Mouse (Mus musculus): ENCODE data around the gene Mrpl54. TPM values are rescaled to one million over a fixed set of nuclear protein-coding genes. Genes with fewer than 3 reads are reported as not detected.

Gene Mrpl54
- polyA plus RNA-seq, 1 experiment = 61.1 TPM

DNA sequence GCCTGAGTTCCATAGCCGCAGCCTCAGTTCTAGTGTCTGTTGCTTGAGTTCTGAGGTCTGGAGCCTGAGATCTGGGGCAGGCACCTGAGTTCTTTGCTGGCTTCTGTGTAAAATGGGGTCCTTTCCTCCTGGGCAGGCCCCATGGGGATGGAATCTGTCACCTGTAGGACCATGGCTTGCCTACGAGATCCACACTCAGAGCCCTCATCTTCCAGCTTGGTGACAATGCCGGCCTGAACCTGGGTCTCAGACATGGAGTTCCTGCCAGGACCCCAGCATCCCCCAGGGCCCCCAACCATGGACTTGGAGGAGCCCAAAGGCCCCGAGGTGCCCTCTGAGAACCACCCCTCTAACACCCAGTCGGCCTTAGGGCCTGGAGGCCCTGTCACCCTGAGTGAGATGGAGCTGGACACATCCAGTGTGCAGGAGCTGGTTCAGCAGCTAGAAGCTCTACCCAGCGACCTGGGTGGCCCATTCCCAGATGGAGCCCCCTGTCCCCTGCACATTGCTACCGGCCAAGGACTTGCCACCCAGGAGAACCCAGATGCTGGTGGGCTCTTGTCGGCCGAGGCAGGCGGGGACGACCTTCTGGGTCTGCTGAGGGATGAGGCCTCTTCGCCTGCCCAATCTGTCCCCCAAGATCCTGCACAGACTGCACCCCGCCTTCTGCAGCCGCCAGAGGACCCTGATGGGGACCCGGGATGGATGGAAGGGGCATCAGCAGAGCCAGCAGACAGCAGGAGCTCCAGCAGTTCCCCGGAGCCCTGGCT, 2.1 kb upstream of the Mrpl54 start:
- TF ChIP-seq CTCF (IDR thresholded peaks at IDR 0.05; ENCODE audit: extremely low read depth, insufficient read depth, low read length) (no peak), POLR2A (IDR thresholded peaks at IDR 0.05; ENCODE audit: extremely low read depth, insufficient read depth, low read length) (no peak)
- no peaks in the 10 kb centered on the region for H3K4me1 ChIP-seq (ENCODE audit: control insufficient read depth, insufficient read depth, low read length)
- H3K4me3 ChIP-seq (ENCODE audit: insufficient read depth, low read length) = peak overlapping the region; percentile 49
- H3K27ac ChIP-seq (ENCODE audit: insufficient read depth, low read length) = no peak overlapping the region

GRCm38 (mm10) chr10:81268056-81268455, 1.3 kb upstream of the Mrpl54 start:
- Histone ChIP-seq H3K4me3 (ENCODE audit: insufficient read depth, low read length) (peak overlapping the region; percentile 49), H3K4me1 (ENCODE audit: control insufficient read depth, insufficient read depth, low read length) (no peaks in the 10 kb centered on the region), H3K27ac (ENCODE audit: insufficient read depth, low read length) (no peak overlapping the region)
- TF ChIP-seq CTCF (IDR thresholded peaks at IDR 0.05; ENCODE audit: extremely low read depth, insufficient read depth, low read length) (no peak), POLR2A (IDR thresholded peaks at IDR 0.05; ENCODE audit: extremely low read depth, insufficient read depth, low read length) (peak; percentile 86; the same call in 1 of the 2 replicates)

GRCm38 (mm10) chr10:81265540-81265939, 1.2 kb downstream of the Mrpl54 start:
- H3K4me3 ChIP-seq (ENCODE audit: insufficient read depth, low read length) = no peak overlapping the region
- no peak for TF ChIP-seq POLR2A (IDR thresholded peaks at IDR 0.05; ENCODE audit: extremely low read depth, insufficient read depth, low read length)
- H3K4me1 ChIP-seq (ENCODE audit: control insufficient read depth, insufficient read depth, low read length) = no peaks in the 10 kb centered on the region
- no peak overlapping the region for H3K27ac ChIP-seq (ENCODE audit: insufficient read depth, low read length)

- TF ChIP-seq CTCF (IDR thresholded peaks at IDR 0.05; ENCODE audit: extremely low read depth, insufficient read depth, low read length) (no peak), POLR2A (IDR thresholded peaks at IDR 0.05; ENCODE audit: extremely low read depth, insufficient read depth, low read length) (no peak)
- H3K4me3 ChIP-seq (ENCODE audit: insufficient read depth, low read length) = no peak overlapping the region
- no peak overlapping the region for H3K27ac ChIP-seq (ENCODE audit: insufficient read depth, low read length)
- peaks cover 6% of the 10 kb centered on the region for H3K4me1 ChIP-seq (ENCODE audit: control insufficient read depth, insufficient read depth, low read length)
Observed at GRCm38 (mm10) chr10:81261025-81261424, 5.7 kb downstream of the Mrpl54 start.

GRCm38 (mm10) chr10:81259225-81259884, 7.4 kb downstream of the Mrpl54 start:
- TF ChIP-seq POLR2A (IDR thresholded peaks at IDR 0.05; ENCODE audit: extremely low read depth, insufficient read depth, low read length) (no peak), CTCF (IDR thresholded peaks at IDR 0.05; ENCODE audit: extremely low read depth, insufficient read depth, low read length) (no peak)
- H3K4me3 ChIP-seq (ENCODE audit: insufficient read depth, low read length) = peak overlapping the region; percentile 8
- H3K27ac ChIP-seq (ENCODE audit: insufficient read depth, low read length) = peak overlapping the region; percentile 72
- peaks cover 6% of the 10 kb centered on the region for H3K4me1 ChIP-seq (ENCODE audit: control insufficient read depth, insufficient read depth, low read length)

DNA sequence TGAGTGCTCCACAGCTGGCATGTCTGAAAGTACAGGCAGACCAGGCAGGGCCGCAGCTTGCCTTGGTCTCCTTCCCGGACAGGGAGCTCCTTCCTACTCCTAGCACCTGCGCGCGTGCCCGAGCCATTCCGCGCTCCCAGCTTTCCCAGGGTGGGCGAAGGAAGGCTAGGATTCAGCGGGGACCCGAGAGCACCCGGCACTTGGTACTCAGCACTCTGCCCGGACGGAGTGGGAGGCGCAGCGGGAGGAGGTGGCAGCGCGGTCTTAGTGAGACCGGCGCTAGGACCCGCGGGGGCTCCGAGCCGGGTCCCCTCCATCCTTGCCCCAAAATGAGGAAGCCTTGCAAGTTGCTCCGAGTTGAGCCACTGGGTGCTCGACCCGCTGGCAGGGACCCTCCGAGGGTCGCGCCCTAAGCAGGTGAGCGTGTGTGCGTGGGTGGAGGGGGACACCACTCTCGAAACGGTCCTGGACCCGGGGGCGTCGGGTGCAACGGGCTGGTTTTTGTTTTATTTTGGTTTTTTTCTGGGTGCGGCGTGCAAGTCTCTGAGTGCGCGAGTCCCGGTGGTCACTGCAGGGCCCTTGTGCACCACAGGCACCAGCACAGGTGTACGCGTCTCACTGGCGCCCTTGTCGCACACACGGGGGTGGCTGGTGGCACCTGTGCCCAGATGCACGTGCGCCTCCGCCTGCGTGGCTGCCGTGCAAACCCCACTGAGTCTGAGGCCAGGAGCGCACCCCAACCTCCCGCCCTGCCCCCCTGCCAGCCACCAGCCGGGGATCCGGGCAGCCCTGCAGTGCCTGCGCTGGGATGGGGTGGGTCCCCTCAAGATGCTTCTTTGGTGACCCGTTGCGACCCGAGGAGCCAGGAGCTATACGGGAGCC, 9.3 kb downstream of the Mrpl54 start:
- H3K4me1 ChIP-seq (ENCODE audit: control insufficient read depth, insufficient read depth, low read length) = peaks cover 6% of the 10 kb centered on the region
- peak overlapping the region; percentile 92 for H3K27ac ChIP-seq (ENCODE audit: insufficient read depth, low read length)
- H3K4me3 ChIP-seq (ENCODE audit: insufficient read depth, low read length) = peak overlapping the region; percentile 86
- TF ChIP-seq CTCF (IDR thresholded peaks at IDR 0.05; ENCODE audit: extremely low read depth, insufficient read depth, low read length) = no peak
- TF ChIP-seq POLR2A (IDR thresholded peaks at IDR 0.05; ENCODE audit: extremely low read depth, insufficient read depth, low read length) = 0 out of 2 replicates have a peak, but pooled peaks have one; percentile 10

- Histone ChIP-seq H3K4me1 (ENCODE audit: control insufficient read depth, insufficient read depth, low read length) (peaks cover 6% of the 10 kb centered on the region), H3K4me3 (ENCODE audit: insufficient read depth, low read length) (no peak overlapping the region), H3K27ac (ENCODE audit: insufficient read depth, low read length) (no peak overlapping the region)
- TF ChIP-seq POLR2A (IDR thresholded peaks at IDR 0.05; ENCODE audit: extremely low read depth, insufficient read depth, low read length) = no peak
- TF ChIP-seq CTCF (IDR thresholded peaks at IDR 0.05; ENCODE audit: extremely low read depth, insufficient read depth, low read length) = no peak
Observed at GRCm38 (mm10) chr10:81254886-81255285, 11.8 kb downstream of the Mrpl54 start.

GRCm38 (mm10) chr10:81252424-81253419, 14.0 kb downstream of the Mrpl54 start, which contains the start of gene Matk:
Gene Matk, plus strand, starts transcription at chr10:81252935.
- Histone ChIP-seq H3K4me1 (ENCODE audit: control insufficient read depth, insufficient read depth, low read length) (no peaks in the 10 kb centered on the region), H3K4me3 (ENCODE audit: insufficient read depth, low read length) (peak within 1 kb of the TSS; percentile 37), H3K27ac (ENCODE audit: insufficient read depth, low read length) (peak within 1 kb of the TSS; percentile 88)
- TF ChIP-seq POLR2A (IDR thresholded peaks at IDR 0.05; ENCODE audit: extremely low read depth, insufficient read depth, low read length) (peak; percentile 90; the same call in 1 of the 2 replicates), CTCF (IDR thresholded peaks at IDR 0.05; ENCODE audit: extremely low read depth, insufficient read depth, low read length) (no peak)

Data from cortical plate, adult 2 months (tissue).